Mouse (Mus musculus) MN1 (cell line): ENCODE measurements around the gene Rpl5.

Source experiments
- DNase-seq: peaks from one replicate; pipeline ENCODE4 v3.0.0-alpha.2; 2016; ENCODE audit warnings: low spot score

The Rpl5 gene

GRCm38 (mm10) chr5:107943526-107943925 lies 43.2 kb downstream of the Rpl5 start:
- no peak for DNase-seq

GRCm38 (mm10) chr5:107946475-107946874 lies 46.2 kb downstream of the Rpl5 start:
- DNase-seq = no peak

- peak; percentile 31 for DNase-seq
These were observed 47.2 kb downstream of the Rpl5 start for GRCm38 (mm10) chr5:107947548-107947947.

- no peak for DNase-seq
These were observed 48.6 kb downstream of the Rpl5 start for GRCm38 (mm10) chr5:107948899-107949298.

- no peak for DNase-seq
These were observed 49.3 kb downstream of the Rpl5 start for GRCm38 (mm10) chr5:107949607-107950006.

- no peak for DNase-seq
These were observed 50.3 kb downstream of the Rpl5 start for GRCm38 (mm10) chr5:107950643-107951042.
